Mouse (Mus musculus) thymus, postnatal 14 days (tissue): ENCODE measurements at regions not wholly inside any gene's neighbourhood (a gene's known extent, or its start where the extent isn't known, plus 50 kb on each side); places are given as distances from the start of the nearest gene placed in this dataset.

ENCODE experiments used
- DNase-seq: peaks from one replicate; pipeline ENCODE4 v3.0.0; 2021

DNA sequence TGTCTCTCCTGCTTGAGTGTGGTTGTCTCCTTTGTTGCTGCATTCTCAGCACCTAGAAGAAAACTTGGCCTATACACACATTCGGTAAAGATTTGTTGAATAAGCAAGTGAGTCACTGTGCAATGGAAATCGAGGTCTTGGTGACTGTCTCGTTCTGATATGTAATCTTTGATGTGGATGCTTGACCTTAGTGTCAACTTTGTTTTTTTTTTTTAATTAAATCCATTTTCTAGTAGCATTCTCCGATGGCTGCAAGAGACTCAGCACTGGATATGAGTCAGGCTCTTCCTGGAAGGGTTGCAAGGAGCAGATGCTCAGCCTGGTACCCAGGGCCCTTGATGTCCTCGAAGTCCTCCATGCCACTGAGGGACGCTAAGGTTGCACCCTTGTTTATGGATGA is 50.9 kb upstream of the Ampd3 start:
- DNase-seq, result no peak
